Mouse (Mus musculus): ENCODE results near the gene Ap2m1.

DNA sequence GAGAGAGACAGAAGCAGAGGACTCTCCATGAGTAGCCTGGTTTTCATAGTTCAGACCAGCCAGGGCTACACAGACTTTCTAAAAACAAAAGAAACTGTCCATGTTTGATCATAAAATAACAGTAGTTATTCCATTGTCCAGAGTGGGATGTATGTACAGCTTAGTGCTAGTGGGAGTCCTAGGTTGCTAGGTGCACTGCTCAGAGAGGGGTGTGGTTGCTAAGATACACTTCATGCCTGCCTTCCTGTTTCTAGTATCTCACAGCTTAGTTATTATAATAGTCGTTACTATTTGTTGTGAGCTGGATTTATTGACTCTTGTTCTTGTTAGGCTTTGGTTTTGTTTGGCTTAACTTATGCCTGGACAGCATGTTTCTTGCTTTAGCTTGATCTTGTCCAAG is 29.8 kb downstream of the Ap2m1 start:
- no peak for TF ChIP-seq EP300 (IDR thresholded peaks at IDR 0.05; ENCODE audit: low read depth)
- no peak for TF ChIP-seq CTCF (IDR thresholded peaks at IDR 0.05; ENCODE audit: low read depth)
